Mouse (Mus musculus) ovary, postnatal 10 days (tissue): ENCODE results near the gene Apaf1.

Experiments used
- DNase-seq: peaks from one replicate; pipeline ENCODE4 v3.0.0; 2022; ENCODE audit warnings: low spot score

Gene Apaf1

GRCm38 (mm10) chr10:90974491-90974890, 108.1 kb downstream of the Apaf1 start:
- no peak for DNase-seq

DNA sequence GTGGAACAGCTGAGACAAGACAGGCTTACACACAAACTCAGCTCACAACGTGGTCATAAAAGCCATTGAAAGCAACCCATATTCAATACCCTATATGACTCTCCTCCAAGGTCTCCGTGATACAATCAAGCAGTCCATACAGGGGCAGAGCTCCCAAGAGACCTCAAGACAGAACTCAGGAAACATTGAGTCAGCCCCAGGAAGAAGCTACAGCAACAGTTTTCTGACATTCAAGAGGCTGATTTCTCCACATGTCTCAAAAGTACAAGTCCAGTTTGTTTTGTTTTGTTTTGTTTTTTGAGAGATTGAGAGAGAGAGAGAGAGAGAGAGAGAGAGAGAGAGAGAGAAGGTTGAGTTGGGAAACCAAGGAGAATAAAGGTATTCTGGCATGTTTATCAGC, 108.5 kb downstream of the Apaf1 start:
- DNase-seq = no peak

- DNase-seq = no peak
Measured at GRCm38 (mm10) chr10:90970560-90970959, 112.0 kb downstream of the Apaf1 start.

DNA sequence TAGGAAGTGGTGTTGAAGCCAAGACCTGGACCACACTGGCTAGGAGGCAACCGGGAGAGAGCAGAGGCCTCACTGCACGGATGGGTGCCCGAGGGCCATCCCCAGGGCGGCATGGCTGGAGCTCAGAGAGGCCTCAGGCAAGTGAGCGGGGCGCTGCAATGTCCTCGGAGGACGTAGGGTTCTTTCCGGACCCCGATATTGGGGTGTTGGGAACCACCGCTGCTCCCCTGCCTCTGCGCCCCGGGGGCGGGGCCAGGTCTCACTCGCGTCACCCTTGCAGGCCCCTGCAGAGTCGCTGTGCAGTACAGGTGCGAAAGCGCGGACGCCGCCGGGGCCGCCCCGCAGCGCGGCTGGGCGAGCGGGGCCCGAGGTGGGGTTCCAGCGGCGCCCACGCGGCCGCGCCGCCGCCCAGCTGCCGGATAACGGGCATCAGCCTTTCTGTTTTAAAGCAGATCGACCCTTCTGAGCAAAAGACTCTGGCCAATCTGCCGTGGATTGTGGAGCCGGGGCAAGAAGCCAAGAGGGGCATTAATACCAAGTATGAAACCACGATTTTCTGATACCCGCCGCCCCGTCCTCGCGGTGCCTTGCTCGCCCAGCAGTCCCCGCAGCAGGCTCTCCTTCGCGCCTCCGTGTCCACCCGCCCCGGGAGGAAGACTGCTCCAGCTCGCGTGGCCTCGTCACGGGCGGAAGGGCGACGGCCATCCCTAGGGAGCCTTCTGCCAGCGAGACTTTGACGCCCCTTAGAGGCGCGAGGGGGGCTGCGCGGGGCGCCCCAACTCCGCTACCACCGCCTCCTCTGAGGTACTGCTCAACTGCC, 113.0 kb downstream of the Apaf1 start:
- DNase-seq = peak; percentile 6

GRCm38 (mm10) chr10:90968247-90968646, 114.3 kb downstream of the Apaf1 start:
- no peak for DNase-seq

GRCm38 (mm10) chr10:90966821-90967220, 115.7 kb downstream of the Apaf1 start:
- DNase-seq = no peak

- no peak for DNase-seq
Measured at GRCm38 (mm10) chr10:90965671-90966315, 116.8 kb downstream of the Apaf1 start.

DNA sequence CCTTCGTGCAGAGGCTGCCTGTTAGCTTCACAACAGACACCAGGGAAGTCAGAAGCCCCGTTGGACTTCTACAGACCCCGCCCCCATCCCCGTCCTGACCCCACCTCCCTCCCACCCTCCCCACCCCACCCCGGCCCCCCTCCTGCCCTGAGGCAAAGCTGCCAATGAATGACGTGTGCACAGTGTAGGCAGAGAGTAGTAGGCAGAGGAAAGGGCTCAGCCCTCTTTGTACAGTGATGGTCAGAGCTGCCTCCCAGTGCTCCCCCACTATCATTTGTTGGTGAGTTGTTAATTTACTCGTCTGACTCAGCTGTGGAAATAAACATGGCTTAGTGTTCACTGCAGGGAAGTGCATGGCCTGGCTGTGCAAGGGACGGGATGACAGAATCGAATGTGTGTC, 118.1 kb downstream of the Apaf1 start:
- DNase-seq = no peak

DNA sequence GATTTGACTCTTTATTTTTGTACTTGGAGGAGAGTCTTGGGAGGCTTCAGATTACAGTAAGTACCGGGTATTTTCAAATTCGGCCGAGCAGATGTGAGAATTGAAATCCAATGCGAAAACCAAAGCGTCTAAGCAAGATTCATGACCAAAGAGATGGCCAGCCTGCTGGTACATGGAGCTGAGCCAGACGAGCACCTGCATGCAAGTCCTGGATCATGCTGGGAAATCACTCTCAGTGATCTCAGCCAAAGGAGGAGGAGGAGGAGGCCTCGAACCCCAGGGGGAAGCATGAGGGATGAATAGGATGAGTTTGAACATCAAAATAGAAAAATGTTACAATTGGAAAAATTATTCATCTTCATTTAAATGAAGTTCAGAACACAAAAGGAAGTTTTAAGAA, 122.2 kb downstream of the Apaf1 start:
- no peak for DNase-seq

- no peak for DNase-seq
Measured at GRCm38 (mm10) chr10:90953821-90954220, 128.7 kb downstream of the Apaf1 start.

DNA sequence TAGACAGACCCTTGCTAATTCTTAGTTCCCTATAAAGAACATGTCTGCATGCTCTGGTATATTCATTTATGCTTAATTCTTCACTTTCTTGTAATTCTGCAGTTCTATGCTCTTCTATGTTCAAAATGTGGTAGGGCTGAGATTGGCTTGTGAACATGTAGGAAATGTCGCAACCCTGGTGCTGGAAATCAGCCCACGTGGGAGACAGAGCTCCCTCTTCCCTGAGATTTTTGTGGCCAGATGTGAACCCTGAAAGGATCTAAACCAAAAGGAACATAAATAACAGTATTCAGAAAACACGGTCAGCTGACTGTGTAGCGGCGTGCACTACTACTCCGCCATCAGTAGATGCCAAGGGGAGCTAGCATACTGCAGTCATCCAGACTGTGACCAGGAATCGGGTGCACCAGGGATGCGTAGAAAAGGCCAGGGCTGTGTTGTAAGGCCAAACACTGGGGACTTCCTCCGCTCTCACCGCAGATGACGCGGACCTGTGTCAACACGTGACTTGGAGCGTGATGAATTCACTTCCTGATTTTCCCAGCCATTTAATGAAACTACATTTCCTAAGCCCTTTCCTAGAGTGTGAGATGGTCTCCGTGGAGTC, 129.4 kb downstream of the Apaf1 start:
- no peak for DNase-seq

- DNase-seq = no peak
Measured at GRCm38 (mm10) chr10:90947608-90948373, 134.8 kb downstream of the Apaf1 start.

DNA sequence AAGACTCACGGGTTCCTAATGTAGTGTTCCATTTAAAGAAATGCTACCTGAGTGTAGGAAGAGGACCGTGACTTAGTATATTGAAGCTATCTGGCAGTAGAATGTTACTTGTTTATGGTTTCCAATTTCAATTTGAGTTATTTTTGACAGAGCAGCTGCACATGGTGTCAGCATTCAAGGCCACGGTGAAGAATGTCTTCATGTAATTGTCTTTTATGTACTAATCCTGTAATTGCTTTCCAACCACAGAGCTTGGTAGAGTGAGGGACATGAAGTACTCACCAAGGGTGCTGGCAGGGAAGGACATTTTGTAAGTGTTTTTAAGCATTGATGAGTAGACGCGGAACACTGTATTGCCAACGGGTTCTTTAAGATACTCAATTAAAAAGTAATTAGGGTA, 135.5 kb downstream of the Apaf1 start:
- DNase-seq = no peak

DNA sequence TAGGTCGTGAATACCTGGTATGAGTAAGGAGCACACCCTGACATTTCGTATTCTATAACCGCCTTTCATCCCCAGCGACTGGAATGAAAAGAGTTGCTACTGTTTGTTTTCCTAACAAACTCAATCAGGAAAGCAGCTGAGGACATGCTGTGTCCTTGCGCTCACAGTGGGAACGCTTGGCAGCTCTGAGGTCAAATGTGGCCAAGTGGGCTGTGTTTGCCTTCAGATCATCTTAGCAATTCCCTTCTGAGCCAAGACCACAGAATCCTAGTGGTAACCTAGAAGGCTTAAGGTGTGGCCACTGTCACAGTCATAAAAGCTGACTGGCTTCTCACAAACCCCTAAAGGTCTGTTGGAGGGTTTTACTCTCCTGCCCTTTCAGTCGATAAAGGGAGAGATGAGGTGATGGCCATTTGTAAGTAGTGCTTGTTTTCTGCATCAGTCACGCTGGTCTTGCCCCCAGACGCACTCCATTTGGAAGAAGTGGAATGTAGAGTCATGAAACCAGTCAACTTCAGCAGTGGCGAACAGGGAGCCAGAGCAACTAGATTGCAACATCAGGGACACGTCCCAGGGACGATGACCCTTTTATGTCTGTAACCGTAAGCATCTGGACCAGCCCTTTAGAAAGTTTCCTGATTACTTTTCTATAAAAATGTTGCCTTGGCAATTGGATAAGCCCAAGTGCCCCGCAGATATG, 140.4 kb downstream of the Apaf1 start:
- no peak for DNase-seq

DNA sequence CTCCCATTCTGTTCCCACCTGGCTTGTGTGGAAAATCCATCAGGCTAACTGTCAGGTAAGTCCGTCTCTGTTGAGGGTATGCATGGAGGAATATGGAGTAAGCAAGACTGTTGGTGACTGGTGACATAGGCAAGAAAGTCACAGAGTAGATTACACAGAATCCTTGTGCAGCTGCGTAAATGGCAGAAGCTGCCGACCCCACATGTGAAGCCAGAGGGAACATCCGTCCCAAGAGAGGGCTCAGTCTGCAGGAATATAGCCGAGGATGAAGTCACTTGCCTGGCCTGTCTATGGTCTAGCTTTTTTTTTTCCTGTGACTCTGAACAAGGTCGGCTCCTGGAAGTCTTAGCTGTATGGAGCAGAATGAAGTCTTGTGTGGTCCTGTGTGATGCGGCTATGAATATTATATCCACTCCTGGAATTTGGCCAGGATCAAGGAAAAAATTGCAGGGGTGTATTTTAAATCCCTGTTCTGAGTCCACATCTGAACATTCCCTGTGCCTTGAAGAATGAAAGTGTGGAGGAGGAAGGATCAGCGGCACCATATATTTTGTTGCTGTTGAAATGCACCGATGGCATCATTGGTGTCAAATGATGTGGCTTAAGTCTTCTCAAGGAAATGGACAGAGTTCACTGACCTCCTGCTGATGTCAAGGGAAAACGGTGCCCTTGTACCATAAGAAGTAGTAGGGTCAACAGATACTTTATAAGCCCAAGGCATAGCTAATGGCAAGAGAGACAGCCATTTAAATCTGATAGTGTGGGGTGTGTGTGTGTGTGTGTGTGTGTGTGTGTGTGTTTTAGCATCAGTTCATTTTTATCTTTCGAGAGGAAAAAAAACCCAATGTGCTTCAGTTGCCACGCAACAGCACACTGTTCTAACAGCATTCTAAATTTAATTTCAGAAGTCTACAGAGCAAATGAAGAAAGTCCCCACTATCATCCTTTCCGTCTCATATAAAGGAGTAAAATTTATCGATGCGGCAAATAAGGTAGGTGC, 141.7 kb downstream of the Apaf1 start:
- no peak for DNase-seq
